Mouse (Mus musculus) embryonic fibroblast, embryonic 13.5 days (primary cell): ENCODE measurements at regions not wholly inside any gene's neighbourhood (a gene's known extent, or its start where the extent isn't known, plus 50 kb on each side); places are given as distances from the start of the nearest gene placed in this dataset.

Source experiments
- CTCF ChIP-seq: IDR thresholded peaks from 2 replicates; pipeline ENCODE4 v1.5.1; 2011; ENCODE audit warnings: mild to moderate bottlenecking, control low read depth, low read length, moderate library complexity, borderline replicate concordance; ENCODE audit not compliant: insufficient read depth
- POLR2A ChIP-seq: IDR thresholded peaks from 2 replicates; pipeline ENCODE4 v1.6.1; 2011; ENCODE audit warnings: low read depth, mild to moderate bottlenecking, control low read depth, low read length, moderate library complexity

- TF ChIP-seq POLR2A (no peak), CTCF (no peak)
These were observed 269.8 kb upstream of the Zwint start for GRCm38 (mm10) chr10:72384826-72385225.
